Mouse (Mus musculus): Measurements from ENCODE around the gene Hoxa9. TPM values are rescaled to one million over a fixed set of nuclear protein-coding genes. Genes with fewer than 3 reads are reported as not detected.

The Hoxa9 gene
- polyA plus RNA-seq, 2 experiments = 39.0 to 107 TPM

DNA sequence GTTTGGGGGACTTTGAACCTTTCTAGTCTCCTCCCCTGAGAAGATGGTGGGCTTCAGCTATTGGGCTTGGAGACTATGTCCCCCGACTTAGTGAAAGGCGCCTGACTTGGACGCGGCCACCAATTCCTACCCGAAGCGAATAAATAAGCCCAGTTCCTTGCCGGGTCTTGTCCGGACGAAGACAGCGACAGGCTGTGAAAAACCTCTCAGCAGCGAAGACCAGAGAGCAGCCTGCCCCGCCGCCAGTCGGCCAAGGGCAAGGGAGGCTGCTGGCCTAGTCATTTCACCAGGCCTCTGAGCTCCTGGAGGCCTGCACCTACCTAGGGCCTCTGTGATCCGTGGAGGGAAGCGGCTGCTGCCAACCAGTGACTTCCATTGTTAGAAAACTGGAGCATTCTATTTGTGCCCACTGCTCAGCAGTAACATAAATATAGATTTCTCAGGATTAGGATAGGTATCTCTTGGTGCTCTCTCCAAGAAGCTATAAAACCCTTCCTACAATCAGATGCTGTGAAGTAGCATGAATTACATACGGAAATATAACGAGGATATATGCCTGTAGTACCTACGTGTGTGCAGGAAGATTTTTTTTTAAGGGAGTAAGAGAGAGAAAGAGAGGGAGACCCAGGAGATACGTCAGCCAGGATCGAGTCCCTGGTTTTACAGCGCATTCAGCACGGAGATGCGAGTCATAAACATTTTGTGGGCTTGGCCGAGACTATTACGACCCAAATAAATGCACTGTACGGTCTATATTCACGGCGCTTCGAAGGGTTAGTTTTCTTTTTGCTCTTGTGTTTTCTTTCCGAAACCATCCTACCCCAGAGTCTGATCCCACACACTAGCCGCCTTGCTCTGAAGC, 10.7 kb downstream of the Hoxa9 start:
- Histone ChIP-seq H3K4me2 (replicated peaks; ENCODE audit: low read depth, low read length, severe bottlenecking) (peak overlapping the region; percentile 96), H3K27me3 (ENCODE audit: control insufficient read depth, insufficient read depth, low read length) (peaks cover 13% of the 10 kb centered on the region), H3K9me3 (ENCODE audit: control insufficient read depth, low read length) (no peaks in the 10 kb centered on the region), H3K36me3 (ENCODE audit: control insufficient read depth, insufficient read depth, low read length) (peaks cover 20% of the 10 kb centered on the region), H3K9ac (ENCODE audit: low read depth, low read length, severe bottlenecking) (peak overlapping the region; percentile 100), H3K4me3 (replicated peaks; ENCODE audit: low read length) (peak overlapping the region; percentile 90), H3K27ac (replicated peaks; ENCODE audit: low read depth, low read length) (peak overlapping the region; percentile 95), H3K4me1 (ENCODE audit: control insufficient read depth, insufficient read depth, low read length) (peaks cover 39% of the 10 kb centered on the region)
- ATAC-seq (ENCODE audit: low FRiP score, low read depth) (no peak), DNase-seq (ENCODE audit: low spot score) (peak; percentile 64)
- WGBS = 18% methylated on average over 32 of the region's 32 CpGs
- TF ChIP-seq POLR2A (IDR thresholded peaks at IDR 0.05; ENCODE audit: borderline replicate concordance, extremely low read depth, insufficient read depth, insufficient read length) = no peak

DNA sequence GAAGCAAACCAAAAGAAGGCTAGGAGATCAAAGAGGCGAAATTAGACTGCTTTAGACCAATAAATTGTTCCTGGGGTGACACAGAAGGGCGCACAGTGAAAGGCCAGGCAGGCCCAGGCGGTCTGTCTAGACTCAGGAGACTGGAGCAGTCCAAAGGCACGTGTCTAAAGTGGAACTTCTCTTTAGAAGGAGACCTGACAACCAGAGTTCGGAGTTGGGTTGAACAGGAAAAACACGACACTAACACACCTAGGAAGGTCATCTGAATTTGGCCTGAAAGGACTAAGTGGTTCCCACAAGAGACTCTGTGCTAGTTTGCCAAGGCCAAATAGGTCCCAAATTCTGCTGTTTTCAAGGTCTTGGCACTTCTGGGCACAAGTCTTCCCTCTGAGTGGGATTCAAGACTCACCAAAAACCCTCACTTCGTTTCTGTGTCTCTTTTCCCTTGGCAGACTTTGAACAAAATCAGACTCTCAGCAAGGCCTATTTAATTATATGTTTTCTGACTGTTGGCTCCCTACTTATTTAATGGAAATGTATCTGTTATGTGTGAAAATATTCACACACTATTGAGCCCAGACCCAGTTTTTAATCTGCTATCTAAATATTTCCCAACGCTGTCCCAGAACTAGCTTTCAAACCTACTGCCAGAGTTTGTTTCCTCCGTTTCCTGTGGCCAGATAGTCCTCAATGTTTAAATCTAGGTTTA, 11.5 kb downstream of the Hoxa9 start:
- Histone ChIP-seq H3K27ac (replicated peaks; ENCODE audit: low read depth, low read length) (no peak overlapping the region), H3K9me3 (ENCODE audit: control insufficient read depth, low read length) (no peaks in the 10 kb centered on the region), H3K9ac (ENCODE audit: low read depth, low read length, severe bottlenecking) (0 out of 2 replicates have a peak overlapping the region, but pooled peaks have one; percentile 100), H3K4me1 (ENCODE audit: control insufficient read depth, insufficient read depth, low read length) (peaks cover 41% of the 10 kb centered on the region), H3K4me3 (replicated peaks; ENCODE audit: low read length) (peak overlapping the region; percentile 90; the same call in 1 of the 2 replicates), H3K36me3 (ENCODE audit: control insufficient read depth, insufficient read depth, low read length) (peaks cover 12% of the 10 kb centered on the region), H3K4me2 (replicated peaks; ENCODE audit: low read depth, low read length, severe bottlenecking) (peak overlapping the region; percentile 96), H3K27me3 (ENCODE audit: control insufficient read depth, insufficient read depth, low read length) (peaks cover 20% of the 10 kb centered on the region)
- DNase-seq (ENCODE audit: low spot score) = no peak
- 61% methylated on average over 9 of the region's 9 CpGs for WGBS
- no peak for ATAC-seq (ENCODE audit: low FRiP score, low read depth)
- no peak for TF ChIP-seq POLR2A (IDR thresholded peaks at IDR 0.05; ENCODE audit: borderline replicate concordance, extremely low read depth, insufficient read depth, insufficient read length)

DNA sequence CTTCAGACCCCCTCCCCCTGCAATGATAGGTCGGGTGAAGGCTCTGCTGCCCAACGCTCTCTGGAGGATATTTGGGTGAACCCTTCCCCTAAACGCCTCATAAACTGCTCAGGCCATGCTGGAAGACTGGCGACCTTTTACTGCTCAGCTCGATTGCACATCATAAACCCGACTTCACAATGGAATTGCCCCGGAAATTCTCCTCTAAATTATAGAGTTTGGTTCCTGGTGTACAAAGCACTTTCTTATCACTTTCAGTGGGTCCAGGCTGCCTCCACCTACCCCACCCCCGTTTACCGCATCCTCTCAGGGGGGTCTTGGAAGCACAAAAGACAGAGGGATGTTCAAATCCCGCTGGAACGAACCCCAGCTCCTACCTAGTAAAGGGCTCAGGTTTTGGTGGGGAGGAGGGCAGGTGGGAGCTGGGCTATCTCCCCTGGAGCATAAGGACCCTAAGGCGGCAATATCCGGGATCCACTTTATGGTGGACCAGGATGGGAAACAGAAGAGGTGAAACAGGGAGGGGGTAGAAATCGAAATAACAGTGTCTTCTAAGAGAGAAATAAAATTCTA, 12.2 kb downstream of the Hoxa9 start:
- no peak overlapping the region for H3K27ac ChIP-seq (replicated peaks; ENCODE audit: low read depth, low read length)
- no peak for DNase-seq (ENCODE audit: low spot score)
- no peak for TF ChIP-seq POLR2A (IDR thresholded peaks at IDR 0.05; ENCODE audit: borderline replicate concordance, extremely low read depth, insufficient read depth, insufficient read length)
- peak overlapping the region; percentile 96; the same call in 1 of the 2 replicates for H3K4me2 ChIP-seq (replicated peaks; ENCODE audit: low read depth, low read length, severe bottlenecking)
- peaks cover 23% of the 10 kb centered on the region for H3K27me3 ChIP-seq (ENCODE audit: control insufficient read depth, insufficient read depth, low read length)
- 22% methylated on average over 14 of the region's 14 CpGs for WGBS
- H3K9me3 ChIP-seq (ENCODE audit: control insufficient read depth, low read length) = no peaks in the 10 kb centered on the region
- peaks cover 6% of the 10 kb centered on the region; the same call in 1 of the 2 replicates for H3K36me3 ChIP-seq (ENCODE audit: control insufficient read depth, insufficient read depth, low read length)
- peak overlapping the region; percentile 65 for H3K4me3 ChIP-seq (replicated peaks; ENCODE audit: low read length)
- no peak for ATAC-seq (ENCODE audit: low FRiP score, low read depth)
- H3K9ac ChIP-seq (ENCODE audit: low read depth, low read length, severe bottlenecking) = peak overlapping the region; percentile 71; the same call in 1 of the 2 replicates
- peaks cover 43% of the 10 kb centered on the region for H3K4me1 ChIP-seq (ENCODE audit: control insufficient read depth, insufficient read depth, low read length)

- ATAC-seq (ENCODE audit: low FRiP score, low read depth) (no peak), DNase-seq (ENCODE audit: low spot score) (peak; percentile 59)
- Histone ChIP-seq H3K4me3 (replicated peaks; ENCODE audit: low read length) (peak overlapping the region; percentile 65), H3K9me3 (ENCODE audit: control insufficient read depth, low read length) (no peaks in the 10 kb centered on the region), H3K4me1 (ENCODE audit: control insufficient read depth, insufficient read depth, low read length) (peaks cover 45% of the 10 kb centered on the region), H3K36me3 (ENCODE audit: control insufficient read depth, insufficient read depth, low read length) (no peaks in the 10 kb centered on the region), H3K4me2 (replicated peaks; ENCODE audit: low read depth, low read length, severe bottlenecking) (peak overlapping the region; percentile 96), H3K27me3 (ENCODE audit: control insufficient read depth, insufficient read depth, low read length) (peaks cover 23% of the 10 kb centered on the region), H3K9ac (ENCODE audit: low read depth, low read length, severe bottlenecking) (peak overlapping the region; percentile 71), H3K27ac (replicated peaks; ENCODE audit: low read depth, low read length) (peak overlapping the region; percentile 89)
- TF ChIP-seq POLR2A (IDR thresholded peaks at IDR 0.05; ENCODE audit: borderline replicate concordance, extremely low read depth, insufficient read depth, insufficient read length) = no peak
- 11% methylated on average over 23 of the region's 23 CpGs for WGBS
Measured at GRCm38 (mm10) chr6:52217895-52218642, 12.8 kb downstream of the Hoxa9 start.
